Comparison of ENCODE assay signal across 8 mouse cellular contexts in genomic region chr11:78792465-78792864, GRCm38 (mm10). TPM values are rescaled to one million over a fixed set of nuclear protein-coding genes. Genes with fewer than 3 reads are reported as not detected.
A peak's percentile ranks its signal among the peaks of the same experiment; 100 is the strongest.
DNase-seq lines count a peak whose midpoint lies in the region; ATAC-seq and TF ChIP-seq lines count a peak whose summit lies in the region.

No protein-coding gene starts in this region.

- H3K9ac ChIP-seq in forebrain, embryonic 11.5 days (ENCODE audit: low read length): no peak overlapping the region
- no peak overlapping the region for H3K9ac ChIP-seq in limb, embryonic 13.5 days

- H3K27me3 ChIP-seq in forebrain, embryonic 11.5 days (ENCODE audit: control insufficient read depth, insufficient read depth, low read length): no peaks in the 10 kb centered on the region
- no peaks in the 10 kb centered on the region for H3K27me3 ChIP-seq in limb, embryonic 13.5 days

- TF ChIP-seq CTCF in layer of hippocampus, adult 2 months (conservative IDR thresholded peaks at IDR 0.05): no peak
- TF ChIP-seq CTCF in olfactory bulb, adult 2 months (IDR thresholded peaks at IDR 0.05; ENCODE audit: insufficient read depth, low read depth, low read length): no peak

- no peak overlapping the region; the same call in 1 of the 2 replicates for H3K4me3 ChIP-seq in layer of hippocampus, adult 2 months
- H3K4me3 ChIP-seq in forebrain, embryonic 11.5 days (ENCODE audit: low read depth, low read length): no peak overlapping the region
- H3K4me3 ChIP-seq in limb, embryonic 13.5 days: no peak overlapping the region
- peak overlapping the region; percentile 21; the same call in 1 of the 2 replicates for H3K4me3 ChIP-seq in olfactory bulb, adult 2 months (ENCODE audit: insufficient read depth, low read depth, low read length)

- H3K27ac ChIP-seq in layer of hippocampus, adult 2 months: peak overlapping the region; percentile 53; the same call in 1 of the 2 replicates
- H3K27ac ChIP-seq in forebrain, embryonic 11.5 days (ENCODE audit: low read depth, low read length): peak overlapping the region; percentile 75
- H3K27ac ChIP-seq in limb, embryonic 13.5 days: no peak overlapping the region
- peak overlapping the region; percentile 76 for H3K27ac ChIP-seq in olfactory bulb, adult 2 months (ENCODE audit: insufficient read depth, low read depth, low read length)

- no peaks in the 10 kb centered on the region for H3K36me3 ChIP-seq in forebrain, embryonic 11.5 days (ENCODE audit: control insufficient read depth, insufficient read depth, low read length)
- no peaks in the 10 kb centered on the region for H3K36me3 ChIP-seq in limb, embryonic 13.5 days

- peaks cover 10% of the 10 kb centered on the region for H3K4me1 ChIP-seq in forebrain, embryonic 11.5 days (replicated peaks; ENCODE audit: control insufficient read depth, insufficient read depth, low read length)
- H3K4me1 ChIP-seq in limb, embryonic 13.5 days: peaks cover 24% of the 10 kb centered on the region
- peaks cover 22% of the 10 kb centered on the region for H3K4me1 ChIP-seq in olfactory bulb, adult 2 months (ENCODE audit: control insufficient read depth, insufficient read depth, low read length)

- no peak for ATAC-seq in forebrain, embryonic 11.5 days (replicated peaks; ENCODE audit: low FRiP score)
- no peak for ATAC-seq in limb, embryonic 13.5 days (ENCODE audit: low FRiP score, low read depth)

- H3K4me2 ChIP-seq in forebrain, embryonic 11.5 days (ENCODE audit: low read depth, low read length, severe bottlenecking): peak overlapping the region; percentile 21; the same call in 1 of the 2 replicates
- H3K4me2 ChIP-seq in limb, embryonic 13.5 days (replicated peaks): peak overlapping the region; percentile 34

- no peak for TF ChIP-seq POLR2A in olfactory bulb, adult 2 months (IDR thresholded peaks at IDR 0.05; ENCODE audit: insufficient read depth, low read depth, low read length)

- WGBS in forebrain, embryonic 11.5 days: 37% methylated on average over 11 of the region's 11 CpGs
- WGBS in limb, embryonic 13.5 days: 38% methylated on average over 11 of the region's 11 CpGs
- WGBS in olfactory bulb, adult 2 months: 7% methylated on average over 11 of the region's 11 CpGs

- no peak for DNase-seq in layer of hippocampus, adult 2 months (ENCODE audit: low spot score in 2 of 2)
- no peak for DNase-seq in layer of hippocampus, postnatal 25 days (ENCODE audit: extremely low spot score in 1 of 2, low spot score in 1 of 2)
- no peak for DNase-seq in forebrain, embryonic 11.5 days (ENCODE audit: low spot score)
- DNase-seq in urinary bladder, postnatal 25 days (ENCODE audit: low spot score): no peak
- DNase-seq in urinary bladder, adult 2 months (ENCODE audit: low spot score): no peak
- no peak for DNase-seq in testis, postnatal 14 days (ENCODE audit: low spot score)

- H3K9me3 ChIP-seq in forebrain, embryonic 11.5 days (ENCODE audit: control insufficient read depth, low read length): no peaks in the 10 kb centered on the region
- H3K9me3 ChIP-seq in limb, embryonic 13.5 days: no peaks in the 10 kb centered on the region

RNA-seq across cellular contexts. Expression of gene Lyrm9, which starts 33.9 kb away (rescaled TPM):
- 10 to 100 TPM; 20.6 to 22.0 TPM for total RNA-seq in layer of hippocampus, adult 2 months (2021)
- 10 to 100 TPM; 15.5 to 21.6 TPM for total RNA-seq in layer of hippocampus, postnatal 25 days (2021)
- 18.6 and 23.4 TPM in 2 replicates for polyA plus RNA-seq in forebrain, embryonic 11.5 days (2014; fragmentation: Nextera tagmentation; extraction: Ambion mirVana)
- polyA plus RNA-seq in limb, embryonic 13.5 days (2015; fragmentation: Nextera tagmentation; extraction: Ambion mirVana): 14.5 and 14.6 TPM in 2 replicates
- polyA plus RNA-seq in olfactory bulb, adult 2 months (2012; ENCODE audit: insufficient read depth, insufficient read length, low replicate concordance, missing spikeins): not detected in 2 replicates
- 13.9 and 21.3 TPM in 2 replicates for polyA plus RNA-seq in urinary bladder, adult 2 months (2012; rRNA removed)

RNA-seq across cellular contexts. Expression of gene Ccnq, which starts 40.9 kb away (rescaled TPM):
- total RNA-seq in layer of hippocampus, adult 2 months (2021): 10 to 100 TPM; 20.0 to 20.7 TPM
- total RNA-seq in layer of hippocampus, postnatal 25 days (2021): 10 to 100 TPM; 17.9 to 19.5 TPM
- polyA plus RNA-seq in forebrain, embryonic 11.5 days (2014; fragmentation: Nextera tagmentation; extraction: Ambion mirVana): 35.9 and 43.4 TPM in 2 replicates
- polyA plus RNA-seq in limb, embryonic 13.5 days (2015; fragmentation: Nextera tagmentation; extraction: Ambion mirVana): 41.0 and 45.2 TPM in 2 replicates
- not detected in 2 replicates for polyA plus RNA-seq in olfactory bulb, adult 2 months (2012; ENCODE audit: insufficient read depth, insufficient read length, low replicate concordance, missing spikeins)
- 35.4 and 41.7 TPM in 2 replicates for polyA plus RNA-seq in urinary bladder, adult 2 months (2012; rRNA removed)

Comparison
In these comparisons a context has a peak if more than half of its experiments do, and no peak if none do; other contexts are left out.
1. RNA of gene Ccnq, which starts 40.9 kb away (polyA plus RNA-seq): 35.9 to 43.4 TPM in forebrain, embryonic 11.5 days, 35.4 to 41.7 TPM in urinary bladder, adult 2 months and 41.0 to 45.2 TPM in limb, embryonic 13.5 days; not detected in olfactory bulb, adult 2 months; every median in the first group is over 10 times any median in the second.